Mouse (Mus musculus) spleen, postnatal 10 days (tissue): ENCODE measurements around the gene Fmnl2.

Experiments
- DNase-seq, 2 experiments: peaks; one replicate each; pipeline ENCODE4 v3.0.0; 2021 to 2022; ENCODE audit warnings: low spot score in 2 of 2

Gene Fmnl2

GRCm38 (mm10) chr2:52864635-52865034 lies 7.0 kb downstream of the Fmnl2 start:
- no peak for DNase-seq

- no peak for DNase-seq
These were observed 8.5 kb downstream of the Fmnl2 start for GRCm38 (mm10) chr2:52866151-52866550.

- no peak for DNase-seq
These were observed 10.1 kb downstream of the Fmnl2 start for GRCm38 (mm10) chr2:52867781-52868180.

- no peak for DNase-seq
These were observed 10.5 kb downstream of the Fmnl2 start for GRCm38 (mm10) chr2:52868181-52868580.

- no peak for DNase-seq
These were observed 15.0 kb downstream of the Fmnl2 start for GRCm38 (mm10) chr2:52872636-52873035.

- no peak for DNase-seq
These were observed 15.8 kb downstream of the Fmnl2 start for GRCm38 (mm10) chr2:52873276-52874063.

GRCm38 (mm10) chr2:52874721-52875120 lies 17.1 kb downstream of the Fmnl2 start:
- DNase-seq: no peak

- DNase-seq: no peak
These were observed 18.1 kb downstream of the Fmnl2 start for GRCm38 (mm10) chr2:52875801-52876200.

- no peak for DNase-seq
These were observed 25.7 kb downstream of the Fmnl2 start for GRCm38 (mm10) chr2:52883401-52883800.

- DNase-seq: no peak
These were observed 26.4 kb downstream of the Fmnl2 start for GRCm38 (mm10) chr2:52884082-52884481.

- DNase-seq: no peak
These were observed 27.4 kb downstream of the Fmnl2 start for GRCm38 (mm10) chr2:52885071-52885470.

- DNase-seq: no peak
These were observed 29.6 kb downstream of the Fmnl2 start for GRCm38 (mm10) chr2:52887281-52887680.

- no peak for DNase-seq
These were observed 33.5 kb downstream of the Fmnl2 start for GRCm38 (mm10) chr2:52891115-52891514.

- DNase-seq: no peak
These were observed 34.1 kb downstream of the Fmnl2 start for GRCm38 (mm10) chr2:52891744-52892143.

- DNase-seq: no peak
These were observed 37.4 kb downstream of the Fmnl2 start for GRCm38 (mm10) chr2:52894983-52895621.

- DNase-seq: no peak
These were observed 39.3 kb downstream of the Fmnl2 start for GRCm38 (mm10) chr2:52896995-52897394.

GRCm38 (mm10) chr2:52900780-52901179 lies 43.1 kb downstream of the Fmnl2 start:
- DNase-seq: no peak

GRCm38 (mm10) chr2:52901300-52902013 lies 43.8 kb downstream of the Fmnl2 start:
- no peak for DNase-seq

GRCm38 (mm10) chr2:52902456-52902855 lies 44.8 kb downstream of the Fmnl2 start:
- no peak for DNase-seq

GRCm38 (mm10) chr2:52903228-52903963 lies 45.7 kb downstream of the Fmnl2 start:
- DNase-seq: no peak

GRCm38 (mm10) chr2:52904526-52904925 lies 46.9 kb downstream of the Fmnl2 start:
- DNase-seq: no peak

- no peak for DNase-seq
These were observed 55.7 kb downstream of the Fmnl2 start for GRCm38 (mm10) chr2:52913311-52913710.
